Mouse (Mus musculus): ENCODE results near the gene Tmem163. TPM values are rescaled to one million over a fixed set of nuclear protein-coding genes. Genes with fewer than 3 reads are reported as not detected.

Gene Tmem163
- 16.0 and 25.7 TPM in 2 replicates for polyA plus RNA-seq (2015; fragmentation: Nextera tagmentation; extraction: Ambion mirVana)

DNA sequence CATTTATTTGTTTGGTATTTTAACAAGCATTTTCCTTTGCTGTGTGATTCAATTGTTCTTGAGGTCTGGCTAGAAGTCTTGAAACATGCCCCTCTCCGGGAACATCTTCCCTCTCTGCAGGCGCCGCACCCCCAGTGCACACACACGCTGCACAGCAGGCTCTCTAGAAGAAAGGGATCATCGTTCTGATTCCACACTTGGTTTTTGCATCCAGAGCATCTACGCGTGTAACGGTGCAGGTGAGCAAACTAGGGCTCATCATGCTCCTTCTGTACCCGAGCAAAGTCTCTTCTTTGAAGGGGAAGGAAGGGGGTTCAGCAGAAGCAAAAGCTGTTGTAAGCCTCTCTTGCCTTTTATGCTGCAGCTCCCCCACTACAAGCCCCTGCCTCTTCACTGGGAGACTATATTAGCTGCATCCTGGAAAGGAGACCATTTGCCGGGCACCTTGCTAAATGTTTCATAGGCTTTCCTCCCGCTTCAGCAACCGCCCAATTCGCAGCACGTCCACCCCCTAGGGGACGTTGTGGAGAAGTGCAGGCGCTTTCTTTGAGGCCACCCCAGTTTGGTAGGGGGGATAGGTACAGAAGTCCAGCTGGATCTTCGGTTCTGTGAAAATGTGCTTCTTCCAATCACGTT, at the start of gene Tmem163:
TSS of gene Tmem163 (minus strand) at position 51 of the 636 bp plus-strand sequence.
- Histone ChIP-seq H3K27ac (no peak within 1 kb of the TSS), H3K9ac (no peak within 1 kb of the TSS), H3K9me3 (replicated peaks) (no peaks in the 10 kb centered on the region), H3K4me2 (peak within 1 kb of the TSS; percentile 97), H3K4me1 (peaks cover 24% of the 10 kb centered on the region), H3K27me3 (peaks cover 47% of the 10 kb centered on the region), H3K36me3 (ENCODE audit: poor library complexity, severe bottlenecking) (no peaks in the 10 kb centered on the region), H3K4me3 (peak within 1 kb of the TSS; percentile 63)
- 6% methylated on average over 18 of the region's 18 CpGs for WGBS
- ATAC-seq = peak; percentile 3; the same call in 1 of the 2 replicates

DNA sequence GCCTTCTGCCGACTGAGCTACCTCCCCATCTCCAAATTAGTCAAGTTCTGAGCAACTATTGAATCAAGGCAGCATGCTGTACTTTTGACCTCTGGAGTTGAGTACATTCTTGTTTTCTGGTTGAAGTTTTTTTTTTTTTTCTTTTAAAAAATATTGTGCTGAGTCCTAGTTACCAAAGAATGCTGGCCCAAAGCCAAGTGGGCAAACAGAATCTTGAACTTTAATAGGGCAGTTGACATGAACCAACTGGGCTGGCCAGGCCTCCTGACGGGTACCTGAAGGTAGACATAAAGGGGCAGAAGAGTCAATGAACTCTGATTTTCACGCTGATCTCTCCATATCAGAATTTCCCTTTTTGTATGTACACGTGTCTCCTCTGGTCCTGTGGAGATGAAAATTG, 49.7 kb upstream of the Tmem163 start, which contains the start of gene Acmsd:
TSS of gene Acmsd (plus strand) at position 318 of the 400 bp plus-strand sequence.
- H3K27ac ChIP-seq = no peak within 1 kb of the TSS
- 95% methylated on average over 4 of the region's 4 CpGs for WGBS
- H3K4me1 ChIP-seq = no peaks in the 10 kb centered on the region
- H3K27me3 ChIP-seq = no peaks in the 10 kb centered on the region
- H3K9me3 ChIP-seq (replicated peaks) = no peaks in the 10 kb centered on the region
- H3K4me2 ChIP-seq = no peak within 1 kb of the TSS
- no peak for ATAC-seq
- no peak within 1 kb of the TSS for H3K9ac ChIP-seq
- no peaks in the 10 kb centered on the region for H3K36me3 ChIP-seq (ENCODE audit: poor library complexity, severe bottlenecking)
- H3K4me3 ChIP-seq = no peak within 1 kb of the TSS

DNA sequence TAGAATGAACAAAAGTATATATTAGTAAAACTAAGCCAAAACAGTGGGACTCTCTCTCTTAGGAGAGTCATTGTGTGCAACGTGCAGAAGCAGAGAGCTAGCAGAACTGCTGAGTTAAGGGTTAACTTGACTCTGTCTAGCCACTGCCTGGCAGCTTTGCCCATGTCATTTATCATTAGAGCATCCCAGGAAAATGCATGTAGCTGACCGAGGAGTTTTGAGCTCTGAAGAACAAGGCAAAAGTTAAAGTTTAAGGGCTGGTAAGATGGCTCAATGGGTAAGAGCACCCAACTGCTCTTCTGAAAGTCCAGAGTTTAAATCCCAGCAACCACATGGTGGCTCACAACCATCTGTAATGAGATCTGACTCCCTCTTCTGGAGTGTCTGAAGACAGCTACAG, 44.2 kb upstream of the Tmem163 start:
- Histone ChIP-seq H3K9me3 (replicated peaks) (no peaks in the 10 kb centered on the region), H3K27me3 (no peaks in the 10 kb centered on the region), H3K36me3 (ENCODE audit: poor library complexity, severe bottlenecking) (no peaks in the 10 kb centered on the region), H3K4me2 (no peak overlapping the region), H3K9ac (no peak overlapping the region), H3K4me3 (no peak overlapping the region), H3K27ac (no peak overlapping the region), H3K4me1 (no peaks in the 10 kb centered on the region)
- WGBS = 73% methylated on average over 2 of the region's 2 CpGs
- ATAC-seq = no peak

DNA sequence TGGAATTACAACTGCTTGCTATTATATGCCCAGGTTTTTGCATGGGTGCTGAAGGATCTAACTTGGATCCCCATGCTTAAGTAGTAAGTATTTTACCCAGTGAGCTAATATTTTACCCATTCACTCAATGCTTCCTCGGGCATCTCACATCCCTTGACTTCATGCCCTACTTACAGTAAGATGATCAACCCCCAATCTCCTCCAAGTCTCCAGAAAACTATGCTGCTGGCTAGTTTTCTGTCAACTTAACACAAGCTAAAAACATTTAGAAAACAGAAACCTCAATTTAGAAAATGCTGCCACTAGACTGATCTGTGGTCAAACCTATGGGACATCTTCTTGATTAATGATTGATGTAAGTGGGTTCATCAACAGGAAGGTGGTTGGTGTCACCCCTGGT, 38.9 kb upstream of the Tmem163 start:
- Histone ChIP-seq H3K4me3 (no peak overlapping the region), H3K4me2 (no peak overlapping the region), H3K4me1 (no peaks in the 10 kb centered on the region), H3K27me3 (no peaks in the 10 kb centered on the region), H3K36me3 (ENCODE audit: poor library complexity, severe bottlenecking) (no peaks in the 10 kb centered on the region), H3K9ac (no peak overlapping the region), H3K27ac (no peak overlapping the region), H3K9me3 (replicated peaks) (no peaks in the 10 kb centered on the region)
- 86% methylated on average over 1 of the region's 1 CpGs for WGBS
- ATAC-seq = no peak

DNA sequence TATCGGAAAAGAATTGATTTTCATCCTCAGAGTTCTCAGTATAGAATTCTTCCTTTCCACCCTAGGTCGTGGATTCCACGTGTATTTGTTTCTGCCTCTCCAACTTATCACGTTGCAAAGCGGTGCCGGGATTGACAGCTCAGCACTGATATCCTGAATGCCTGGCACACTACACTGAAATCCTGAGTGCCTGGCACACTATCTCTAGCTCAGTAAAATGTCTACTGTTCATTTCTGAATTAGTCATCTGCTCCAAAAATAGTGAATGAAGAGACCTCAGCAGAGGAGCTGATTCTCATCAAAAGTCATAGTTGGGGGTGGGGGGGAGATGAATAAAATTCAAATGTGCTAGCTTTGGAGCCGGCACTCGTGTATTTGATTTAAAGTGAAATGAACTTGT, 37.1 kb upstream of the Tmem163 start:
- H3K4me3 ChIP-seq = no peak overlapping the region
- no peaks in the 10 kb centered on the region for H3K36me3 ChIP-seq (ENCODE audit: poor library complexity, severe bottlenecking)
- no peak overlapping the region for H3K4me2 ChIP-seq
- H3K9me3 ChIP-seq (replicated peaks) = no peaks in the 10 kb centered on the region
- H3K27ac ChIP-seq = no peak overlapping the region
- no peak for ATAC-seq
- no peaks in the 10 kb centered on the region for H3K27me3 ChIP-seq
- H3K4me1 ChIP-seq = no peaks in the 10 kb centered on the region
- WGBS = 92% methylated on average over 8 of the region's 8 CpGs
- no peak overlapping the region for H3K9ac ChIP-seq

DNA sequence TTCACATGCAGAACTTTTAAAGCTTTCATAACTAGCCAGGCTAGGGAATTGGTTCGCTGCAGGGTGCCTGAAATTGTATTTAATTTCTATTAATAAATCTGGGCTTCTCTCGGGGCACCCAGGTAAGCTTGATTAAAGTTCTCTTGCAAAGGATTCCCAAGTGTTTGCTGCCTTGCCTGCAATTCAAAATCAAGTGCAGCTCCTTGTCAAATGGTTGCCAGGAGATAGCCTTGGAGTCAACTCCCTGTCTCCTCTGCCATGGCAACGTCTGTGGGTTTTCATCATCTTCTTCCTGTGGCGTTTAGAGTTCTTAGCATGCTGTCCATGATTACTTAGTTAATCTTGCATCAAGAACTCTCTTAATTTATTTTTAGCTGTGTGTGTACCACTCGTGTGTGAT, 26.9 kb upstream of the Tmem163 start:
- Histone ChIP-seq H3K4me1 (no peaks in the 10 kb centered on the region), H3K9me3 (replicated peaks) (no peaks in the 10 kb centered on the region), H3K27ac (no peak overlapping the region), H3K4me2 (no peak overlapping the region), H3K27me3 (no peaks in the 10 kb centered on the region), H3K4me3 (no peak overlapping the region), H3K36me3 (ENCODE audit: poor library complexity, severe bottlenecking) (no peaks in the 10 kb centered on the region), H3K9ac (no peak overlapping the region)
- ATAC-seq = no peak
- WGBS = 79% methylated on average over 5 of the region's 5 CpGs

DNA sequence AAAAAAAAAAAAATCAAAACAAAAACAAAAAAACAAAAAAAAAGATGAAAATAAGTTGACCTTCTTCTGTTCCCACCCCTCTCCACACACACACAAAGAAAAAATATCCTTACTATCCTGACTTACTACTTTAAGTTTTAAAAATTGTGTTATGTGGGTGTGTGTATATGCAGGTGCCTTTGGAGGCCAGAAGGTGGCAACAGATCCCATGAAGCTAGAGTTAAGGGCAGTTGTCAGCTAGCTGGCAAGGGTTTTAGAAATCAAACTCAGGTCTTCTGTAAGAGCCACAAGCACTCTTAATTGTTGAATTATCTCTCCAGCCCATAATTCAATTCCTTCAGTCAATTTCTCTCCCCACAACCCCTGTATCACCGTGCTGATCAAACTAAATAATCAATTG, 22.8 kb upstream of the Tmem163 start:
- Histone ChIP-seq H3K4me1 (no peaks in the 10 kb centered on the region), H3K9me3 (replicated peaks) (no peaks in the 10 kb centered on the region), H3K27me3 (no peaks in the 10 kb centered on the region), H3K4me2 (no peak overlapping the region), H3K36me3 (ENCODE audit: poor library complexity, severe bottlenecking) (no peaks in the 10 kb centered on the region), H3K27ac (no peak overlapping the region), H3K9ac (no peak overlapping the region), H3K4me3 (no peak overlapping the region)
- WGBS = 85% methylated on average over 1 of the region's 1 CpGs
- no peak for ATAC-seq

DNA sequence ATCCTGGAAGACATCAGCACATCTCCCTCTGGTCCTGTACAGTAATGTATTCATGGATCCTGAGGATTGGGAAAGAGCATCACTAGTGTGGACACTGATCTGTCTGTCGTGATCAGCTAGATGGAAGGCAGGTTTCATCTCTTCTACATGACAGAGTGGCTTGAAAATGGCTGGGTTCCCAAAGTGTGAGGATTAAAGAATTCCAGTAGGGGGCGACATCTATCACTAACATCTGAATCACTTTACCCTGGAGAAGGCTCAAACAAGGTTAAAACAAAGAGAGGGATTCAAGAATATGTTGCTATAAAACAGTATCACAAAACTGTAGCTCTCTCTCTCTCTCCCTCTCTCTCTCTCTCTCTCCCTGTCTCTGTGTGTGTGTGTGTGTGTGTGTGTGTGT, 17.2 kb upstream of the Tmem163 start:
- no peak overlapping the region for H3K9ac ChIP-seq
- 21% methylated on average over 2 of the region's 2 CpGs for WGBS
- ATAC-seq = no peak
- no peaks in the 10 kb centered on the region for H3K36me3 ChIP-seq (ENCODE audit: poor library complexity, severe bottlenecking)
- no peak overlapping the region for H3K4me2 ChIP-seq
- H3K27me3 ChIP-seq = no peaks in the 10 kb centered on the region
- H3K9me3 ChIP-seq (replicated peaks) = no peaks in the 10 kb centered on the region
- no peak overlapping the region for H3K4me3 ChIP-seq
- no peak overlapping the region for H3K27ac ChIP-seq
- no peaks in the 10 kb centered on the region for H3K4me1 ChIP-seq

DNA sequence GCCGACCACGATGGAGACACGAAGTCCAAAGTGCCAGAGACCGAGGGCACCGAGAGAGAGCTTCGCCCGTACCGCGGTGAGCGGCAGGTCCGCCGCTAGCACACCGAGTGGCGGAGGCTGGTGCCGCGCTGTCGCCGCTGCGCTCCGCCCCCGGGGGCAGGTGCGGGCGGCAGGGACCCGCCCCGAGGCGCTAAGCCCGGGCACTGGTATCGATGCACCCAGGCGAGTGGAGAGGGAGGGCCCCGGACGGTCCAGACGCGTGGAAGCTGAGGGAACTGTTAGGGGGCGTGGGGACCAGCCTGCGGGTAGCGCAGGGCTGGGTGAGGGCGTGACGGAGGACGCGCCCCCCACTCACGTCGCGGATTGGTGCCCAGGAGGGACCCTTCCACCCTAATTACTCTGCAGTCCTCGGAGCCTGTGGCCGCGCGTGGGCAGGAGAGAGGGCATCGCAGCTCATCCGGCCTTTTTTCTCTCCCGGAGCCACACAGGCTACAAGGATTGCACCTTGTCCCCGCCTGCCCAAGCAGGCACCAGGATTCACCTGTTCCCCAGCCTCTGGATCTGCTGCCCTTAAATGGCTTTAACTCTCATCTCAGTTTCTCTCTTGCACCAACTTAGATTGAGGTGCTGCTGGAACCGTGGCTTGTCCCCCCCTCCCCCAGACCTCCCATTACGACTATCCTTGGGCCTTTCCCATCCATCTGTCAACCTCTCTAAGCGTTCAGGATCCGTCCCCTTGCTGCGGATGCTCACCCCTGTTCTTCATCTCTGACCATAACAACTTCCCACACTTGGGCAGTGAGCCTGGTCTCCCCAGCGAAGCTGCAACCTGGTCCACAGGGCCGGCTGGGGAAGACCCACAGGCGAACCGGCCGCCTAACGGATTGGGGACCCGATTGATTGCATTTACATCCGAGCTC, 1.4 kb downstream of the Tmem163 start:
- Histone ChIP-seq H3K9me3 (replicated peaks) (no peaks in the 10 kb centered on the region), H3K4me3 (peak overlapping the region; percentile 63), H3K27ac (peak overlapping the region; percentile 19; the same call in 1 of the 2 replicates), H3K36me3 (ENCODE audit: poor library complexity, severe bottlenecking) (no peaks in the 10 kb centered on the region), H3K4me1 (peaks cover 24% of the 10 kb centered on the region), H3K4me2 (peak overlapping the region; percentile 97), H3K27me3 (peaks cover 54% of the 10 kb centered on the region), H3K9ac (peak overlapping the region; percentile 75)
- peak; percentile 68 for ATAC-seq
- WGBS = 2% methylated on average over 63 of the region's 64 CpGs

DNA sequence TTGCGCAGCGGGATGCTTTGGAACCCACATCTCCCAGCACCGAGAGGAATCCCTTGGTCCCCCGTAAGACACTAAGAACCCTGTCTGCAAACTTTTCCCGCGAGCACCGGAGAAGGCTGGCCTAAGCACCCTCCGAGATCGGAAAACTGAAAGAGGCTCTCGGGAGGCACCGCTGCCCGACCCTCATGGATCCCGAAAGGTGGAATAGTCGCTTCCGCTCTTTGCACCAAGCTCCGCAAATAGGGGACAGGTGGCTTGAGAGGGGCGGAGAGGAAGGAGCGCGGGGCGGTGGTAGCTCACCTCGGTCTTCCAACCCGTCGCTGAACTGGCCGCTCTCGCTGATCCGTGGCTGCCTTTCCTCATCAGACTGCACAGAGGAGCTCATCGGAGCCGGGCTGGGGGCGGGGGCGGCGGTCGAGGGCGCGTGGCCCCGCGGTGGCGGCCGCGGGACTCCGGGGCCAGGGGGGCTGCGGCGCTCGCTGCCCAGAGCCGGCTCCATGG, 2.2 kb downstream of the Tmem163 start:
- WGBS = under 1% methylated on average over 44 of the region's 44 CpGs

DNA sequence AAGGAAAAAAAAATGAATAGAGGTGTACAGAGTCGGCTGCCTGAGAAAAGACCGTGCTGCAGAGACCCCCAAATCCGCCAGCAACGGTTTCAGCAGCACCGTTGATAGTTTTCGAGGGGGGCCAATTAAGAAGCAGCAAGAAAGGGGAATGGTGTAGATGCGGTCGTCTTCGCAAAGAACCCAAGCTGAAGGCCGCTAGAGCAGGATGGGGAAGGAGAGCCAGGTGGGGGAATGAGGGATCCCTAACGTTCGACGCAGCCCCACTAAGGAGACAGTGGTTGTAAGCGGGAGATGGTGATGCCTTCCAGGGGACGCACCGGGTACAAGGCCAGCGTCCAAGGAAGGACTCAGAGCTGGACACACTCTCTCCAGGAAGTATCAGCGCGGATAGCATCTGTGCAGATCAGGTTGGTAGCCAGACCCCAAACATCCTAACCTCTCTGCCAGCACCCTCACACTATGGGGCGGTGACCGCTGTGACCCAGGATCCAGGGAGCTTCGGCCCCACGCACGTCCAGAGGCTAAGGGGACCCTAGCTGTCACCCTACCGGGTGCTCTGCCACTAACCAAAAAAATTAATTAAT, 2.7 kb downstream of the Tmem163 start:
- peaks cover 56% of the 10 kb centered on the region for H3K27me3 ChIP-seq
- H3K9ac ChIP-seq = peak overlapping the region; percentile 75
- no peaks in the 10 kb centered on the region for H3K36me3 ChIP-seq (ENCODE audit: poor library complexity, severe bottlenecking)
- peak overlapping the region; percentile 63 for H3K4me3 ChIP-seq
- WGBS = 3% methylated on average over 25 of the region's 25 CpGs
- peak; percentile 9 for ATAC-seq
- no peaks in the 10 kb centered on the region for H3K9me3 ChIP-seq (replicated peaks)
- H3K27ac ChIP-seq = peak overlapping the region; percentile 35; the same call in 1 of the 2 replicates
- peak overlapping the region; percentile 97 for H3K4me2 ChIP-seq
- peaks cover 24% of the 10 kb centered on the region for H3K4me1 ChIP-seq

More for the DNA sequence above, 2.2 kb downstream of the Tmem163 start:
- Histone ChIP-seq H3K4me2 (peak overlapping the region; percentile 97), H3K4me3 (peak overlapping the region; percentile 63), H3K9me3 (replicated peaks) (no peaks in the 10 kb centered on the region), H3K27me3 (peaks cover 56% of the 10 kb centered on the region), H3K9ac (peak overlapping the region; percentile 75), H3K4me1 (peaks cover 24% of the 10 kb centered on the region), H3K27ac (peak overlapping the region; percentile 19; the same call in 1 of the 2 replicates), H3K36me3 (ENCODE audit: poor library complexity, severe bottlenecking) (no peaks in the 10 kb centered on the region)
- ATAC-seq = peak; percentile 64

DNA sequence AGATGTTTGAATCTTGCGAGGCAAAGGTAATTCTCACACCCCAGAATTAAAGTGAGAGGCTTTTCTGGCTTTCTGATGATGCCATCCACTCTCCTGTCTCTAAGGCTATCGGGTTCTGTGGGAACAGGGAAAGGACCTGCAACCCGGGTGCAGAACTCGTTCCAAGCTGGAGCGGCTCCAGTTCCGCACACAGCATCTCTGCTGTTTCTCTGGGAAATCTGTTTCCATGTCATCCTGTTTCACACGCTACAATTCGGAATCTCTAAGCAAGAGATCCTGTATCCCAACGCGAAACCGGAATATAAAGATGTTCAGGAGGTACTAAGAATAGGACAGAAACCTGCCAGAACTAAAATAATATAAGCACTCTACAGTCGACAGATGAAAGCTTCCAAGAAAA, 3.2 kb downstream of the Tmem163 start:
- peak overlapping the region; percentile 35; the same call in 1 of the 2 replicates for H3K27ac ChIP-seq
- peaks cover 56% of the 10 kb centered on the region for H3K27me3 ChIP-seq
- peaks cover 24% of the 10 kb centered on the region for H3K4me1 ChIP-seq
- H3K9me3 ChIP-seq (replicated peaks) = no peaks in the 10 kb centered on the region
- peak overlapping the region; percentile 97 for H3K4me2 ChIP-seq
- peak overlapping the region; percentile 63 for H3K4me3 ChIP-seq
- peak overlapping the region; percentile 75; the same call in 1 of the 2 replicates for H3K9ac ChIP-seq
- ATAC-seq = no peak
- 22% methylated on average over 12 of the region's 12 CpGs for WGBS
- H3K36me3 ChIP-seq (ENCODE audit: poor library complexity, severe bottlenecking) = no peaks in the 10 kb centered on the region

All from forebrain, embryonic 13.5 days (tissue).